Mouse (Mus musculus): ENCODE results near the gene Mpv17l2. TPM values are rescaled to one million over a fixed set of nuclear protein-coding genes. Genes with fewer than 3 reads are reported as not detected.

Gene Mpv17l2
- polyA plus RNA-seq, 1 experiment from 2014 or later, result 88.8 TPM

- Histone ChIP-seq H3K9ac (replicated peaks; ENCODE audit: low read depth) (no peak overlapping the region), H3K27ac (ENCODE audit: low read length) (no peak overlapping the region), H3K4me2 (replicated peaks; ENCODE audit: low read depth, low read length) (no peak overlapping the region), H3K4me1 (ENCODE audit: insufficient read depth, low read depth, low read length) (peaks cover 12% of the 10 kb centered on the region; the same call in 1 of the 2 replicates), H3K9me3 (ENCODE audit: low read length) (no peaks in the 10 kb centered on the region), H3K36me3 (ENCODE audit: insufficient read depth, low read length) (no peaks in the 10 kb centered on the region), H3K27me3 (replicated peaks; ENCODE audit: insufficient read depth, low read length) (no peaks in the 10 kb centered on the region), H3K4me3 (ENCODE audit: low read depth, low read length) (no peak overlapping the region)
- DNase-seq (ENCODE audit: low spot score) (no peak), ATAC-seq (no peak)
- TF ChIP-seq CTCF (IDR thresholded peaks at IDR 0.05), result peak; percentile 85
- no peak for TF ChIP-seq EP300 (IDR thresholded peaks at IDR 0.05)
- 10% methylated on average over 3 of the region's 3 CpGs for WGBS
Measured at GRCm38 (mm10) chr8:70763354-70763753, 2.6 kb upstream of the Mpv17l2 start.

- no peak overlapping the region for H3K4me2 ChIP-seq (replicated peaks; ENCODE audit: low read depth, low read length)
- no peak overlapping the region for H3K27ac ChIP-seq (ENCODE audit: low read length)
- DNase-seq (ENCODE audit: low spot score) (no peak), ATAC-seq (no peak)
- no peak overlapping the region for H3K4me3 ChIP-seq (ENCODE audit: low read depth, low read length)
- no peak for TF ChIP-seq EP300 (IDR thresholded peaks at IDR 0.05)
- no peak for TF ChIP-seq CTCF (IDR thresholded peaks at IDR 0.05)
- no peaks in the 10 kb centered on the region for H3K27me3 ChIP-seq (replicated peaks; ENCODE audit: insufficient read depth, low read length)
- 78% methylated on average over 1 of the region's 1 CpGs for WGBS
- H3K9ac ChIP-seq (replicated peaks; ENCODE audit: low read depth), result no peak overlapping the region
- peaks cover 12% of the 10 kb centered on the region; the same call in 1 of the 2 replicates for H3K4me1 ChIP-seq (ENCODE audit: insufficient read depth, low read depth, low read length)
- peaks cover under 1% of the 10 kb centered on the region; the same call in 1 of the 2 replicates for H3K36me3 ChIP-seq (ENCODE audit: insufficient read depth, low read length)
- H3K9me3 ChIP-seq (ENCODE audit: low read length), result no peaks in the 10 kb centered on the region
Measured at GRCm38 (mm10) chr8:70762118-70762517, 1.4 kb upstream of the Mpv17l2 start.

- ATAC-seq, result peak; percentile 1
- peak overlapping the region; percentile 87 for H3K27ac ChIP-seq (ENCODE audit: low read length)
- no peak for DNase-seq (ENCODE audit: low spot score)
- under 1% methylated on average over 22 of the region's 22 CpGs for WGBS
- H3K9ac ChIP-seq (replicated peaks; ENCODE audit: low read depth), result peak overlapping the region; percentile 79
- H3K9me3 ChIP-seq (ENCODE audit: low read length), result no peaks in the 10 kb centered on the region
- TF ChIP-seq CTCF (IDR thresholded peaks at IDR 0.05) (no peak), EP300 (IDR thresholded peaks at IDR 0.05) (no peak)
- H3K36me3 ChIP-seq (ENCODE audit: insufficient read depth, low read length), result peaks cover 8% of the 10 kb centered on the region; the same call in 1 of the 2 replicates
- peaks cover 12% of the 10 kb centered on the region; the same call in 1 of the 2 replicates for H3K4me1 ChIP-seq (ENCODE audit: insufficient read depth, low read depth, low read length)
- H3K27me3 ChIP-seq (replicated peaks; ENCODE audit: insufficient read depth, low read length), result no peaks in the 10 kb centered on the region
- peak overlapping the region; percentile 55 for H3K4me3 ChIP-seq (ENCODE audit: low read depth, low read length)
- H3K4me2 ChIP-seq (replicated peaks; ENCODE audit: low read depth, low read length), result peak overlapping the region; percentile 99
Measured at GRCm38 (mm10) chr8:70760350-70760749, 396 bp downstream of the Mpv17l2 start.

- H3K4me1 ChIP-seq (ENCODE audit: insufficient read depth, low read depth, low read length), result peaks cover 12% of the 10 kb centered on the region; the same call in 1 of the 2 replicates
- WGBS, result 54% methylated on average over 19 of the region's 19 CpGs
- DNase-seq (ENCODE audit: low spot score), result peak; percentile 87
- H3K4me3 ChIP-seq (ENCODE audit: low read depth, low read length), result no peak overlapping the region
- no peak for TF ChIP-seq EP300 (IDR thresholded peaks at IDR 0.05)
- no peak for TF ChIP-seq CTCF (IDR thresholded peaks at IDR 0.05)
- H3K36me3 ChIP-seq (ENCODE audit: insufficient read depth, low read length), result peaks cover 8% of the 10 kb centered on the region; the same call in 1 of the 2 replicates
- peak overlapping the region; percentile 87 for H3K27ac ChIP-seq (ENCODE audit: low read length)
- no peak overlapping the region for H3K9ac ChIP-seq (replicated peaks; ENCODE audit: low read depth)
- peak; percentile 4 for ATAC-seq
- no peaks in the 10 kb centered on the region for H3K9me3 ChIP-seq (ENCODE audit: low read length)
- H3K4me2 ChIP-seq (replicated peaks; ENCODE audit: low read depth, low read length), result 0 out of 2 replicates have a peak overlapping the region, but pooled peaks have one; percentile 99
- no peaks in the 10 kb centered on the region for H3K27me3 ChIP-seq (replicated peaks; ENCODE audit: insufficient read depth, low read length)
Measured at GRCm38 (mm10) chr8:70758616-70759561, 1.9 kb downstream of the Mpv17l2 start.

GRCm38 (mm10) chr8:70758308-70758615 is 2.5 kb downstream of the Mpv17l2 start:
- Histone ChIP-seq H3K27me3 (replicated peaks; ENCODE audit: insufficient read depth, low read length) (no peaks in the 10 kb centered on the region), H3K9ac (replicated peaks; ENCODE audit: low read depth) (no peak overlapping the region), H3K9me3 (ENCODE audit: low read length) (no peaks in the 10 kb centered on the region), H3K36me3 (ENCODE audit: insufficient read depth, low read length) (peaks cover 8% of the 10 kb centered on the region; the same call in 1 of the 2 replicates), H3K4me1 (ENCODE audit: insufficient read depth, low read depth, low read length) (peaks cover 18% of the 10 kb centered on the region; the same call in 1 of the 2 replicates), H3K4me2 (replicated peaks; ENCODE audit: low read depth, low read length) (no peak overlapping the region), H3K27ac (ENCODE audit: low read length) (peak overlapping the region; percentile 5; the same call in 1 of the 2 replicates), H3K4me3 (ENCODE audit: low read depth, low read length) (no peak overlapping the region)
- TF ChIP-seq CTCF (IDR thresholded peaks at IDR 0.05) (no peak), EP300 (IDR thresholded peaks at IDR 0.05) (no peak)
- WGBS, result 88% methylated on average over 7 of the region's 7 CpGs
- DNase-seq (ENCODE audit: low spot score) (no peak), ATAC-seq (no peak)

- DNase-seq (ENCODE audit: low spot score), result no peak
- 68% methylated on average over 22 of the region's 22 CpGs for WGBS
- peaks cover 22% of the 10 kb centered on the region; the same call in 1 of the 2 replicates for H3K4me1 ChIP-seq (ENCODE audit: insufficient read depth, low read depth, low read length)
Measured at GRCm38 (mm10) chr8:70757523-70758307, 3.0 kb downstream of the Mpv17l2 start.

More at GRCm38 (mm10) chr8:70757523-70758307, 3.0 kb downstream of the Mpv17l2 start:
- Histone ChIP-seq H3K36me3 (ENCODE audit: insufficient read depth, low read length) (peaks cover 8% of the 10 kb centered on the region; the same call in 1 of the 2 replicates), H3K4me3 (ENCODE audit: low read depth, low read length) (no peak overlapping the region), H3K9ac (replicated peaks; ENCODE audit: low read depth) (no peak overlapping the region), H3K27me3 (replicated peaks; ENCODE audit: insufficient read depth, low read length) (no peaks in the 10 kb centered on the region), H3K4me2 (replicated peaks; ENCODE audit: low read depth, low read length) (no peak overlapping the region), H3K9me3 (ENCODE audit: low read length) (no peaks in the 10 kb centered on the region), H3K27ac (ENCODE audit: low read length) (peak overlapping the region; percentile 5; the same call in 1 of the 2 replicates)
- TF ChIP-seq EP300 (IDR thresholded peaks at IDR 0.05) (no peak), CTCF (IDR thresholded peaks at IDR 0.05) (peak; percentile 73)
- ATAC-seq, result no peak
